Mouse (Mus musculus) erythroblast, embryonic 14.5 days (primary cell): ENCODE results near the gene Atf1.

Experiments
- GATA1 ChIP-seq: IDR thresholded peaks from 2 replicates; pipeline ENCODE4 v1.6.1; 2012; ENCODE audit warnings: low read length, inconsistent platforms, mixed read lengths
- TAL1 ChIP-seq: IDR thresholded peaks from 3 replicates; pipeline ENCODE4 v1.6.1; 2012; ENCODE audit warnings: low read length, inconsistent platforms, mixed read lengths

- TF ChIP-seq TAL1 (no peak), GATA1 (no peak)
Measured at GRCm38 (mm10) chr15:100251153-100251780, 23.6 kb downstream of the Atf1 start.
